Mouse (Mus musculus): ENCODE results near the gene Klhl29. TPM values are rescaled to one million over a fixed set of nuclear protein-coding genes. Genes with fewer than 3 reads are reported as not detected.

The Klhl29 gene
- total RNA-seq, 2 experiments from 2014 or later, result 0.49 to 0.55 TPM

DNA sequence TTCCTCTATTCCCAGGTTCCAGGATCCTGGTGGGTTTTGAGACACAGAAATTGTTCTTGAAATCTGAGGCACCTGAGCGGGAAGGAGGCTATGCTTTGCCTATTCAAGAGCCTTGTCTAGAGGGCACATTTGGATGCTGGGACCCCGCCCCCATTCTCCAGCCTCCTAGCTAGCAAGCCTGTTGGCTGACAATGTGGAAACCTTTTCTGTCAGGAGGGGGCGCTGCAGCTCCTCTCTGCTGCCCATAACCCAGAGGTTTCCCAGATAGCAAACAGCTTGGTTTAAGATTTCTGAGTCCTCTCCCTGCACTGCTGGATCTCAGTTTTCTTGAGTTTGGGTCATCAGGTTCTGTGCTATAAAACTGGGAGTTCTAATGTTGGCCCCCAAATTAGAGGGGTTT lies 232.7 kb downstream of the Klhl29 start:
- intact Hi-C loops (cut with DNase I), result no loop called here
- DNase-seq, result peak; percentile 78 to 88

DNA sequence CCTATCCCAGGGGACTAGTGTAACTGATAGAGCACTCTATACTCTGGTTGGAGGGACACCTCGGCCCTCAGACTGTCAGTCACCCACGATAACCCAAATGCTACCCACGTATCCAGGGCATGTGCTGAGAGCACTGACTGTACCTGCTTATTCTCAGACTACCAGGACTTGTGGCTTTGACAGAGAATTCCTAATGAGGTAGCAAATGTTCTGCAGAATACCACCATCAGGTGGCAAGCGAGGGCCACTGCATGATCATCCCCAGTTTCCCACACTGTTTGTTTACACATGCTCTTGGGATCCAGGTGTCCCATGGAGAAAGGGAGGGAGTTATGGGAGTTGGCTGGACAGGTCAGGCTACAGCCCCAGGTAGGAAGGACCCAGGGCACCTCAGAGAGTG lies 234.4 kb downstream of the Klhl29 start:
- intact Hi-C loops (cut with DNase I), result loop anchor here (2.0 kb wide), 1 partner anchor 270 kb away; no protein-coding TSS in a partner anchor
- DNase-seq, result no peak

DNA sequence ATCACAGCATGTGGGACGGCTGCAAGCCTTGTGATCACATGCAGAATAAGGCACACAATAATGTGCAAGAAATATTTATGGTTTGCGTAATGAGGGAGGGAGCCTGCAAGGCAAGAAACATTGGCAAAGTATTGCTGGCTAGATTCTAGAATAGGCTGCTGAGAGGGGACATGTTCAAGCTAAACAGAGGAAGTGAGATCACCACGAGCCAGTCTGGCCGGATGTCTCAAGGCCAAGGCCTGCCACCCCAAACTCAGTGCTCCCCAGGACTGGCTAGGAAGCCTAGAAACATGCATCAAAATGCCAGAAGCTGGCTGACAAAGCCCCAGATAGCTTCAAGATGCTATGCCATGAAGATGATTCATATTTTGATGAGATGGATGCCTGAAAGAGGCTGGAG lies 236.2 kb downstream of the Klhl29 start:
- DNase-seq, result no peak
- intact Hi-C loops (cut with DNase I), result loop anchor here (5.0 kb wide), 1 partner anchor 112 kb away; no protein-coding TSS in a partner anchor

DNA sequence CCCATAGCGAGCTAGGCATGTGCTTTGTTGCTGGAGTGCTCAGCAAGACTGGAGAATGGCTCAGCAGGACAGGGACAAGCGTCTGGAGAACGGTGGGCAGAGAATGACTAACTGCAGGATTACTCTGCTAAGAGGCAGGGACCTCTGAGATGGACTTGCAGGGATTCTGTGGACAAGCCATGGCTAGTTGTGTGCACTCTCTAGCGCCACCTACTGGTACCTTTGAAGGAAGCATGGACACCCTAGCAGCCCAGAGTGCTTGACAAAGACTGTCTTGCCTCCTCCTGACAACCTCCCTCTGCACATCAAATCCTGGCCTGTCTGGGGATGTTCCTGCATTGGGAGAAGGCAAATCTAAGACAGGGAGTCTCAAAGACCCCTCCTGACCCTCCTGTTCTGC lies 239.2 kb downstream of the Klhl29 start:
- DNase-seq, result peak; percentile 22 to 59
- intact Hi-C loops (cut with DNase I), result loop anchor here (5.0 kb wide), 1 partner anchor 109 kb away; no protein-coding TSS in a partner anchor

DNA sequence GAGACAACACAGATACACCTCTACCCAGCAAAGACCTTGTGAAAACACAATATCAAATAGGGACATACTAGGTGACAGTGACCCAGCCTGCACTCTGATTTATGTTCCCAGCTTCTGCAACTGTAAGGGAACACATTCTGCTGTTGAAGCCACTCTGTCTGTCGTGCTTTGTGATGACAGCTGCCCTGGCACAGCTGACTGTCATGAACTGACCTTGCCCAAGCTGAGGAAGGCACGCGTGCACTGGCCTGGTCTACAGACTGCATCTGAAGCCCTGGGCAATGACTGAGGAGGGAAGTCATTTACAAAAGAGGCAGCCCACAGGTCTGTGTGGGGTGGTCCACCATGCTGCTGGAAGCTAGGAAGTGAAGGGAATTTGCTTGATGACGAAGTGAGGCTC lies 246.3 kb downstream of the Klhl29 start:
- peak in 1 of 2 experiments; percentile 34 for DNase-seq
- intact Hi-C loops (cut with DNase I), result no loop called here

DNA sequence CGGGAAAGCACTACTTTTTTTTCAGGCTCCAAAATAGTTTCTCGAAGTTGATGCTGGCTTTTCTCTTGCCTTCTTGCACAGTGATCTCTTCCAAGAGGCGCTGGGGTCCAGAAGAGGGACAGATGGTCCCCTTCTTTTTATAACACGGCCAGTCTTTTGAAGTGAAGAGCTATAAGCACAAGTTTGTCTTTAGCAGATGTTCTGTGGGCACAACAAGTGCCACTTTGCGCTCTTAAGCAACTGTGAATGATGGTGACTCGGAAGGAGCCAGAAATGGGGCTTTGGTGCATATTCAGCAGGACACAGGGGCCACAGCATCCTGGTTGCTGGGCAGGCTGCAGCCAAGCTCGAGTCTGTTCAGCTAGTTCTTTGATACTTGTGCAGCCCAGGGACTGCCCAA lies 249.6 kb downstream of the Klhl29 start:
- intact Hi-C loops (cut with DNase I), result no loop called here
- no peak for DNase-seq

DNA sequence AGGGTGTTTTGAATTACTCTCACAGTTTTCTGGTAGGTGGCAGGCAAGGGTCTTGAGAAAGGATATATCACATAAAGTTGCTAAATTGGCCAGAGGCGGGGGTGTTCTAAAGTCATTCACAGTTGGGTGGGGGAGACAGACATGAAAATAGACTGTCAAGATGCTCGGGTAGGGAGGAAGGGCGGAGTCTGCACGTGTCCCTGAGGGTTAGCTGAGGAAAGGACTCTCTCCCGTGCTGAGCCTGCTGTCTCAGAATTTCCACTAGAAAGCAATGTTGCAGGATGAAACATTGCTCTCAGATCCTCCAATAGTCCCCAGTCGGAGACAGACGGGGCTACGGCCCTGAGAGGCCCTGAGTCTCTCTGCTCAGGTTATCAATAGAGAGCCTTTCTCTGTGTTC lies 252.5 kb downstream of the Klhl29 start:
- DNase-seq, result no peak
- intact Hi-C loops (cut with DNase I), result no loop called here

DNA sequence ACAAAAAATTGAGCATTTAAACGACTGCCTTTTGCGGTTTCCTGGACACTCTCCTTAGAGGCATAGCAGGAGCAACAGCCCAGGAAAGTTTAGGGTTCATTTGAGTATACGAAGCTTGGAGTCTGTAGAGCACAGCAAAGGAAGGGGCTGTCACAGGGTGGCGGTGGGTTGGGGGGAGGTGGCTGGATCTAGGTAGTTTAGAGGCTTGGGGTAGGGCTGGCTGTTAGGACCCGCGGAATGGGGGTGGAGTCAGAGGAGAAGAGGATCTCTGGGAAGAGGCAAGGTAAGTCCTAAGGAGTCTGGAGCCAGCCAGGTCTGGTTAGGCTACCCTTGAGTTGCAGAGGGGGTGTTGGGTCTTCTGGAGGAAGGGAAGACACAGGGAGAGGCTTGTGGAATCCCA lies 255.2 kb downstream of the Klhl29 start:
- DNase-seq, result no peak
- intact Hi-C loops (cut with DNase I), result no loop called here

DNA sequence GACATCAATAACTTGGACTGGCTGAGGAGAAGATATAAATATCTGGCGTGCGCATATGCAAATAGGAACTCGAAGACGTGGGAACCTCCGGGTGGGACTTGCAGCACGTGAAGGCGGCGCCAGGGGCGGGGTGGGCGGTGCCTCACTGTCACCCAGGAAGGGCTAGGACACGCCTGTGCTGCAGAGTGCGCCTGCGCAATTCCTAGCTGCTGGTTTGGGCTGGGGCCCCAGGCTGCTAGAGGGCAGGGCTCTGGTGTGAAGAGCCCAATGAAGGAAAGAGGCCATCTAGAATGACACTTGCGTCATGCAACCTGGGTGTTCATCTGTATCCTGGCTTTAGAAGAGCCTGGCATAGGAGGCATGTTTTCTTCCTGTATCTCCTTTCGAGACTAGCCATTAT lies 255.8 kb downstream of the Klhl29 start:
- intact Hi-C loops (cut with DNase I), result no loop called here
- peak; percentile 86 for DNase-seq

DNA sequence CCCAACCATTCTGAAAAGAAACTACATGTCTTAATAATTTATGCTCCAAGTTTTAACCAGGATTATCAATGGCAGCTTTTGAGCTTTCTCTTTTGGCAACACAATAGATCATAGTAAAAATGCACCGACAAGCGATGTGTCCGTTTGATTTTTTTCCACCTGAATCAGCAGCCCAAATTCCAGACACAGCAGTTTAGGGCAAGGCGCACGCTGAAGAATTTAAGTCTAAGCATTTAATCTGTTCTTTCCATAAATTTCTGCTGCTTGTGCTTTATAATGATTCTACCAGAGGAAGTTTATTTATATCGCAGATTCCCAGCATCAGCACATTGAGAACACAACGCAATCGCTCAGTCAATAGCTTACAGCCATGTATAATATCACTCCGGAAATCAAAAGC lies 256.2 kb downstream of the Klhl29 start:
- intact Hi-C loops (cut with DNase I), result no loop called here
- DNase-seq, result no peak

DNA sequence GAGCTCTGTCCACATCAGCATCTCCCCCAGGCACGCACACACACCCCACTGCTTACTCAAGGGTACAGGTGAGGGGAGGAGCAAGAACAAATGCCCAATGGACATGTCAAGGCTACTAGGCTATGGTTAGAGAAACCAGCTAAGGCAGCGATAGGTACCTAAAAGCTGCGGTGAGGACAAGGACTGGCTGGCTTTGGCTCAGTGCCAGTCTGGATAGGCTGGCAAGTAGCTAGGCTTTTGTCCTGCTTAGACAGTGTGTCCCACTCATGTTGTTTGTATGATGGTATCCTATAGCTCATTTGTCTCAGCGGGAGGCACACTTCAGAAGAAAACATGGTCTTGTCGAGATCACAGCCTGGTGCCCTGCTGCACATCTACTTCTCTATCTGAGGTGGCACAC lies 258.9 kb downstream of the Klhl29 start:
- intact Hi-C loops (cut with DNase I), result no loop called here
- DNase-seq, result no peak

DNA sequence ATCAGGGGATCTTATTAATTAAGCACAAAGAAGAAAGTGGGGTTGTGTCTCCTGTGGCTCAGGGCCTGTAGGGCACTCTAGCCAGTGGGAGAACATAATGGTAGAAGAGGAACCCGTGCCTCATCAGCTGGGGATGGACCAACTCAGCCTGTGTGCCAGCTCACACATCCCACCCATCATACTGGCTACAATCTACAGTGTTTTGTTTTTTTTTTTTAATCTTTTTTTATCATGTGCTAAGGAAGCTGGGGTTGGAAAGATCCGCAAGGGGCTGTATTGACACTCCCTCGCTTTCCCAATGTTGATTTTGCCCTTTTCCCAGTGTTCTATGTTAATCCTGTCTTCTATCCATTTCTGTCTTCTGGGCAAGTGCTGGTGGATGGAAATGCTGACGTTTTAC lies 260.9 kb downstream of the Klhl29 start:
- DNase-seq, result no peak
- intact Hi-C loops (cut with DNase I), result no loop called here

DNA sequence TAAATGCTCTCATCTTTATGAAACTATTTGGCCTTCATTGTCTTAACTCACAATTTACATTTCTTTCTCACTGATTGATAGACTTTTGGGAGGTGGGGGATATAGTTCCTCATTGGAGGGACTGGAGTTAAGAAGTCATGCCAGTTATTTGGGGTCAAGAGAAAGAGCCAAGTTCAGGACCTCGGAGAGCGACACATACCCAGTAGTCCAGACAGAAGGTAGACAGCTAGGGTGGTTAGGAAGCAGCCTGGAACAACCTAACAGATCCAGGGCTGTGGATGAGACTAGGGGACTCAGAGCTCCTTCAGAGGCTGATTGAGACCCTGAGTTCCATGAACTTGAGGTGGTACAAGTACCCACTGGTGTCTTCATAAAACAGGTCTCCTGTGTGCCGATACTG lies 264.1 kb downstream of the Klhl29 start:
- DNase-seq, result peak; percentile 44 to 63
- intact Hi-C loops (cut with DNase I), result no loop called here

DNA sequence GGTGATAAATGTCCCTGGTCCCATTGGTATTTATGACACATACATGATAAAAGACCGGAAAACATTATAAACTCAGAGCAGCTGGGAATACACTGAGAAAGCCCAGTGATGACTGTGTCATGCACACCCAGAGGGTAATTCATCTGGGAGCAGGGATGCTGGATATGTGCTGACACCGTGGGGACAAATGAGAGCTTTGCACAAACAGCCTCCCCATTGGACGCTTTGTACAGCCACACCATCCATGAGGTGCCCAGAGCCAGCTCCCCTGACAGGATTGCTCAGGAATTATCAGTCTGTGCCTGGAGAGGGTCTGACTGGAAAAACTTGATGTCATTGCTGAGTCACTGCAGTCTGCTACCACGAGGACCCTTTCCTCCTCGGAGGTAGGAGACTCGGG lies 266.9 kb downstream of the Klhl29 start:
- no peak for DNase-seq
- intact Hi-C loops (cut with DNase I), result no loop called here

DNA sequence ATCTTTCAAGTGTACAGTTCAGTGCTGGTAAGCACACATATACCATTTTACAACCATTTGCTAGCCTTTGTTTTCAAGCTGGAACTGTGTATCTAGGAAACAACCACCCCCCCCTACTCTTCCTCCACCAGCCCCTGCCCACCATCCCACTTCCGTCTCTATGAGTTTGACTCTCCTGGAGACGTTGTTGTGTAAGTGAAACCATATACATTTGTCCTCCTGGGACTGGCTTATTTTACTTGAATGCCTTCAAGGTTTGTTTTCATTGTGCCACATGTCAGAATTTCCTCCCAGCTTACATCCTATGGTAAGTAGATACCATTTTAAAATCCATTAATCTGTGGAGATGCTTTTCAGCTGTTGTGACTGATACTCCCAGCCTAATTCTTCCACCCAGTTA lies 267.7 kb downstream of the Klhl29 start:
- DNase-seq, result no peak
- intact Hi-C loops (cut with DNase I), result no loop called here

DNA sequence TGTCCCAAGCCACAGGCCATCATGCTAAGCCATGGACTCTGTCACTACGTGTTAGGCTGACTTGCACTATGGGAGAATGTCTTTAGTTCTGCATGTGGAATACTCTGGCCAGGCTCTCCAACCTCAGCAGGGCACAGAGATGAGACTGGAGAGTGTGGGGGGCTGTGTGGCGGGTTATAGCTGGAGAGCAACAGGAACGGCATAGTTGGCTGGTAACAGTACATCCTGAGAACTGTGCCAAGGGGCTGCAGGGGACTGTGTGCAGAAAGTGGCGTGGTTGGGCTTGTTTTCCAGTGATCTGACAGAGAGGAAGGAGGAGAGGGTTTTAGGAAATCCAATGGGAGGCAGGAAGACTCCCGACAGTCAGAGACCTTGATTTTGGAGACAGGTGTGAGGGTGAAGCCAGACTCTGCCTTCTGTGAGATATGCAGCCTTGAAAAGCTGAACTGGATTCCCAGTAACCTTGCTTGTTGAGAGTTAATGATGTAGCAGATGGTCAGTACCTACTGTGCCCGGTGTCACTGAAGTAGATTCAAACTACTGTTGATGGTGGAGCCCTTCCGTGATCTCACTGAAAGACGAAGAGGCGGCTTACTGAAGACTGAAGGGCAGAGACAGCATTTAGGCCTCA lies 270.9 kb downstream of the Klhl29 start:
- DNase-seq, result no peak
- intact Hi-C loops (cut with DNase I), result no loop called here

DNA sequence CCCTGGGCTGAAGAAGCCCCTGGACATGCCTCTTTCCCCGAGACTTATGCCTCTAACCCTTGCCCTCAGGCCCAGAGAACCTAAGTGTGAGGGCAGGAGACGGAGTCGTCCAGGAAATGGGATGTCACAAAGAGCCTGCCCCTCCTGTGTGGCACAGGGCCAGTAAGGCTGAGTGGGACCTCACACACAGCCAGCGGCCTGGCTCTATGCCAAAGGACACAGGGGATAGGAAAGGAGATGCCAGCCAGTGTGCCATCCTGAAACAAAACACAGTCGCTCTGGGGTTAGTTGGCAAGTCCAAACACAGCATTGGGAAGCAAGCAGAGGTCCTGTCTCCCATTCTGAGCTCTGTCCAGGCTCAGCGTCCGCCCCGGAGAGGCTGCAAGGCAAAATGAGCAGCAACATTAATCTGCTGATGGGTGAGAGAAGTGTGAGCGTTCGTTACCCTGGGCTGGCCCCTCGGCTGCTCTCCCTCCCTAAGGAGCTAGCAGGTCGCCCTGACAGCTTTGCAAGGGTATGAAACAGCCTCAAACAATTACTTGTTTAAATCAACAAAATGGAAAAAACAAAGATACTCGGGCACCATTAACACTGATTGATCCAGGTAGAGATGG lies 274.0 kb downstream of the Klhl29 start:
- intact Hi-C loops (cut with DNase I), result no loop called here
- peak in 1 of 2 experiments; percentile 6 for DNase-seq

DNA sequence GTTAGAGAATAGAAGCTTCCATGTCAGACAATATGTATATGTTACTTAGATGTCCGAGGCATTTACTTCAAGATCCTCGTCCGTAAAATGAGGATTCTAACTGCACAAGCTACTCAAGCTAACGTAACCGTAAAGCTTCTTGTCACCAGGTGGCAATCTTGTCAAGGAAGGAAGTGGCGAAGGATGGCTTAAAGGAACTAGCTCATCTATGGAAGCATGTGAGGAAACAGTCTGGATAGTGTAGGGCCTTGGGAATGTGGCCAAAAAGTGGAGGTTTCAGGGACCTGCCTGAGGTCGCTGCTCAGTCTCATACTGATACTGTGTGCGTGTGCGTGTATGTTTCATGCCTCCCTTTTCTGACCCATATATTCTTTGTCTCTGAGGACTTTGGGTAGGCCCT lies 275.9 kb downstream of the Klhl29 start:
- intact Hi-C loops (cut with DNase I), result no loop called here
- DNase-seq, result no peak

DNA sequence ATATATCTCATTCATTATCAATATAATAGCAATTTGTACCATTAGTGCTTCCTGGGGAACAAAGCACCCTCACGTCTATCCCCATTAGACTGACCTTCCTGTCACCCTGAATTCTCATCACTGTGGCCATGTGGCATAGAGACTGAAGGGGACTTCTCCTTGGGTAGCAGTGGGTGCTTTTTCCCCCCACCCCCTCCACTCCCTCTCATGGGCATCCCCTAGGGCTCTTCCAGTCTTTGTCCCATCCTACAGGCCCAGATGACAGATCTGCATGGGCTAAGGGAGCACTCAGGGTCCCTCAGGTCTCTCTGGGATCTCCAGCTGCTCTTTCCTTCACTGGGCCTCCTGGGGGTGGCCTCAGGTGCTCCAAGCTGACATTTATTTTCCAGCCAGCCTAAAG lies 286.8 kb downstream of the Klhl29 start:
- intact Hi-C loops (cut with DNase I), result no loop called here
- no peak for DNase-seq

DNA sequence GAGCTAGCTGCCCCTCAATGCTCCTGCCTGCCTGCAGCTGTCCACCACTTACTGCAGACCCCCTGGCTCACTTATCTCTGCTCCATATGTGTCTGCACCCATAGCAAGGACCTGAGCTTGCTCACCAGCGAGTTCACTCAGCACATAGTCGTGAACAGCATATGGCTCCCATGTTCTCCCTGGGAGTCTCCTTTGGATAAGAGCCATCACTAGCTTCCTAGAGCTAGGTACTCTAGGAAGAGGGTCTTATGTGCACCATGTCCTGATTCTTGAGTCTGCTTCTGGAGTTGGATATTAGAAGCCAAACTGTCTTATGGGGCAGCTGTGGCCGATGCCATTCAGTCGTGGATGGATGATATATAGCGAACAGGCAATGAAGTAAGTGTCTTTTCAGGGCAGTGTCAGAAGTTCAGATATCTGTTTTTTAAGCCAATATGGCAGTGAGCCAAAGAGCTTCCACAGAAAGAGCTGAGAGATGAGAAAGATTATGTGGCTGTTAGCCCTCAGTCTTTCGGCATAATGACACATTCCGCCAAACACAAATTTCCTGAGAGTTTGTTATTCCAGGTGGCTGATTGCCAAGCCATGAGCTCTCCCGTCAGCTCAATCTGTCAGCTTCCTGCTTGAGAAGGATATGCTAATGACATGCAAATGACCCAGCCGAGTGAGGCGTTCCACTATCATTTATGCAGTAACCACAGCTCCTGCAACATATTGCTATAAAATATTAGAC lies 287.5 kb downstream of the Klhl29 start:
- peak; percentile 23 to 58 for DNase-seq
- intact Hi-C loops (cut with DNase I), result no loop called here

DNA sequence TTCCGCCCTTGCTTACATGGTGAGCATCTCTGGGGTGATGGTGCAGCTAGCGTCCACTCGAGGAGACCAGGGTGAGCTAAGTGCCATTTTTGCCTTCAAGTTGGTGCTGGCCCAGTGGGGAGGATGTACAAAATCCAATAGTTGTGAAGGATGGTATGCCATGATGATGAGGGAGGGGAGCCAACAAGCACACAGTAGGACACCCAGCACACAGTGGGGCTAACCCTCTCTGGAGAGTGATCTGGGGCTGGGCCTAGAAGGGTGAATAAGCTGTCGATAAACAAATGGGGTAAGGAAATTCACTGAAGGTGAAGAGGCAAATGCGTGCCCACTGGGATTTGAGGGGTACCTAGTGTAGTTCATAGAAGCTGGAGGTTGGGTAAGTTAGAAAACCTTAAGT lies 290.8 kb downstream of the Klhl29 start:
- DNase-seq, result no peak
- intact Hi-C loops (cut with DNase I), result no loop called here

DNA sequence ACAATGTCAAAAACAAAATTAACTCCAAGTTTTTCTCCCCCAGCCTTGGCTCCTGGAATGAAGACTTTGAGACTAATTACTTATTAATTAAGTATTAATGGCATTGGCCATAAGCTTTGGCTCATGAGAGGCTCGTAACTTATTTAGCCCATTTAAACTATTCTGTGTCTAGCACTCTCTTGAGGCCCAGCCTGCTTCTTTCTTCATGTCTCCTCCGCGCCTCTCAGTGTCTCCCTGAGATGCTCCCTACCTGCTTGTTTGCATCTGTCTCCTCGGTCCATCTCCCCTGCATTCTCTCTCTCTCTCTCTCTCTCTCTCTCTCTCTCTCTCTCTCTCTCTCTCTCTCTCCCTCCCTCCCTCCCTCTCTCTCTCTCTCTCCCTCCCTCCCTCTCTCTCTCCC lies 294.0 kb downstream of the Klhl29 start:
- no peak for DNase-seq
- intact Hi-C loops (cut with DNase I), result no loop called here

All from heart, postnatal 14 days (tissue).